Mouse (Mus musculus) spleen, adult 2 months (tissue): Measurements from ENCODE around the gene Cyp8b1.

Experiments used
- CTCF ChIP-seq: fragments of 200-500 bp; IDR thresholded peaks from 2 replicates; pipeline ENCODE4 v1.5.1; 2011; ENCODE audit warnings: mild to moderate bottlenecking, inconsistent platforms; ENCODE audit not compliant: insufficient read depth, insufficient read length, insufficient replicate concordance; ENCODE audit errors: extremely low read depth
- POLR2A ChIP-seq: fragments of 200-500 bp; IDR thresholded peaks from 2 replicates; pipeline ENCODE4 v1.6.1; 2011; ENCODE audit warnings: low read depth, low read length, inconsistent platforms

GRCm38 (mm10) chr9:121951114-121951423 is 35.0 kb upstream of the Cyp8b1 start:
- TF ChIP-seq CTCF (no peak), POLR2A (no peak)
